Mouse (Mus musculus) kidney, adult 10 weeks (tissue): Measurements from ENCODE around the gene Slc39a12. TPM values are rescaled to one million over a fixed set of nuclear protein-coding genes. Genes with fewer than 3 reads are reported as not detected.

Source experiments
- polyA plus RNA-seq: library from polyadenylated mRNA; stranded (reverse); fragments of 350-450 nt; fragmentation: Illumina TruSeq; extraction: RNeasy Lipid Tissue Mini Kit (QIAGEN cat#74804); gene quantifications from one replicate; pipeline ENCODE4 v1.2.3, GENCODE M21; 2014; ENCODE audit warnings: low read depth, low replicate concordance

The Slc39a12 gene
- polyA plus RNA-seq = not detected

DNA sequence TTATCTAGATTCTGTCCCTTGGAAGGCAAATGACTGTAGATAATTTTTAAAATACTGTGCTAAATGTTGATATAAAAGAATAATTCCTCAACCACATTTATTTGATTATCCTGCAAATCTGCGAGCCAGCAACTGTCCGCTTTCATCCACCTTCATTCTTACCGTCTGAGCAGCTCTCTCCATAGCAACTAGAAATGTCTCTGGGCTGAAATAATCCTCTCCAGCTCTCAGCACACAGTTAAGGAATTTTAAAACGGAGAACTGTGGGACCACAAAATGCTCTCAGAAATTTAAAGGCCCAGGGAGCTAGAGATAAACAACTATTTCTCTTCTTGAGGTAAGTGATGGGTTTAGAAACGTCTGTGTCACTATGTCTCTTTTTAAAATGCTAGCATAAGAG, at the start of gene Slc39a12:
Gene Slc39a12 (plus strand): TSS at position 155 of the 400 bp plus-strand sequence.

Other genes with a start within 250 kb of the Slc39a12 start
- not detected for gene Tmem236, start 213.8 kb upstream of the Slc39a12 start, polyA plus RNA-seq
- gene Mrc1, start 158.9 kb upstream of the Slc39a12 start, polyA plus RNA-seq = 5.7 TPM
- 3.1 TPM for gene Cacnb2, start 214.8 kb downstream of the Slc39a12 start, polyA plus RNA-seq